Mouse (Mus musculus): Measurements from ENCODE around the gene Cdc37l1. TPM values are rescaled to one million over a fixed set of nuclear protein-coding genes. Genes with fewer than 3 reads are reported as not detected.
A peak's percentile ranks its signal among the peaks of the same experiment; 100 is the strongest.

Cdc37l1 gene
- polyA plus RNA-seq, 1 experiment from 2014 or later, result 29.7 TPM

- H3K4me3 ChIP-seq (replicated peaks), result no peak overlapping the region
- no peak overlapping the region for H3K27ac ChIP-seq
- no peak overlapping the region for H3K4me2 ChIP-seq (replicated peaks)
- ATAC-seq, result peak; percentile 37; the same call in 1 of the 2 replicates
- no peaks in the 10 kb centered on the region for H3K9me3 ChIP-seq
- H3K9ac ChIP-seq, result no peak overlapping the region
- H3K36me3 ChIP-seq, result no peaks in the 10 kb centered on the region
- 80% methylated on average over 12 of the region's 12 CpGs for WGBS
- peaks cover 7% of the 10 kb centered on the region; the same call in 1 of the 2 replicates for H3K4me1 ChIP-seq (replicated peaks)
- no peaks in the 10 kb centered on the region for H3K27me3 ChIP-seq (replicated peaks)
Measured at GRCm38 (mm10) chr19:29052786-29053185, 62.6 kb downstream of the Cdc37l1 start.

GRCm38 (mm10) chr19:29054594-29054993, 64.4 kb downstream of the Cdc37l1 start:
- Histone ChIP-seq H3K4me2 (replicated peaks) (no peak overlapping the region), H3K27ac (no peak overlapping the region), H3K4me3 (replicated peaks) (no peak overlapping the region), H3K36me3 (no peaks in the 10 kb centered on the region), H3K4me1 (replicated peaks) (0 out of 2 replicates have a peak, but pooled peaks cover 2% of the 10 kb centered on the region), H3K9ac (no peak overlapping the region), H3K27me3 (replicated peaks) (no peaks in the 10 kb centered on the region), H3K9me3 (no peaks in the 10 kb centered on the region)
- no peak for ATAC-seq
- WGBS, result 65% methylated on average over 6 of the region's 6 CpGs

- H3K4me2 ChIP-seq (replicated peaks), result no peak overlapping the region
Measured at GRCm38 (mm10) chr19:29055469-29055868, 65.3 kb downstream of the Cdc37l1 start.

GRCm38 (mm10) chr19:29058741-29059140, 68.6 kb downstream of the Cdc37l1 start:
- no peaks in the 10 kb centered on the region for H3K27me3 ChIP-seq (replicated peaks)
- H3K4me2 ChIP-seq (replicated peaks), result no peak overlapping the region
- H3K9ac ChIP-seq, result no peak overlapping the region
- no peak overlapping the region for H3K4me3 ChIP-seq (replicated peaks)
- no peaks in the 10 kb centered on the region for H3K9me3 ChIP-seq
- H3K27ac ChIP-seq, result no peak overlapping the region
- ATAC-seq, result no peak
- 70% methylated on average over 5 of the region's 5 CpGs for WGBS
- no peaks in the 10 kb centered on the region for H3K36me3 ChIP-seq
- H3K4me1 ChIP-seq (replicated peaks), result 0 out of 2 replicates have a peak, but pooled peaks cover 4% of the 10 kb centered on the region

More at GRCm38 (mm10) chr19:29055469-29055868, 65.3 kb downstream of the Cdc37l1 start:
- H3K27me3 ChIP-seq (replicated peaks), result no peaks in the 10 kb centered on the region
- 0 out of 2 replicates have a peak, but pooled peaks cover 5% of the 10 kb centered on the region for H3K4me1 ChIP-seq (replicated peaks)
- 89% methylated on average over 4 of the region's 4 CpGs for WGBS
- no peak for ATAC-seq
- no peak overlapping the region for H3K27ac ChIP-seq
- H3K9me3 ChIP-seq, result no peaks in the 10 kb centered on the region
- no peak overlapping the region for H3K9ac ChIP-seq
- H3K4me3 ChIP-seq (replicated peaks), result no peak overlapping the region
- no peaks in the 10 kb centered on the region for H3K36me3 ChIP-seq

GRCm38 (mm10) chr19:29059688-29060087, 69.5 kb downstream of the Cdc37l1 start:
- Histone ChIP-seq H3K4me2 (replicated peaks) (no peak overlapping the region), H3K4me1 (replicated peaks) (0 out of 2 replicates have a peak, but pooled peaks cover 7% of the 10 kb centered on the region), H3K9me3 (no peaks in the 10 kb centered on the region), H3K27me3 (replicated peaks) (no peaks in the 10 kb centered on the region), H3K4me3 (replicated peaks) (no peak overlapping the region), H3K36me3 (no peaks in the 10 kb centered on the region), H3K27ac (no peak overlapping the region), H3K9ac (no peak overlapping the region)
- 79% methylated on average over 2 of the region's 2 CpGs for WGBS
- no peak for ATAC-seq

DNA sequence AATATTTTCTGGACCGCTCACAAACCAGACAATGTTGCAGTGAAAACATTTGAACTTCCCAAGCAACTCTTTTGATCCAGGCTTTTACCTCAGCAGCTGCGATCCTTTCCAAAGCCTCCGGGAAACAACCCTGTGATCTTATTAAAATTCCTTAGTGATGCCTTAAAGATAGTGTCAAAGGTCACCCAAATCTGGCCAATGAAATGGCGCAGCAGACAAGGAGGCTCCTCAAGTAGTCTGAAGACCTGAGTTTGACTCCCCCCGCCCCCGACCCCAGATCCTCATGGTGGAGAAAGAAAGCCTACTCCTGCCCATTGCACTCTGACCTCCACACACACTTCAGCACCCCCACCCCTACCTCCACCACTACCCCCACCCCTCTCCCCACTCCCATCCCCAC, 70.1 kb downstream of the Cdc37l1 start:
- Histone ChIP-seq H3K4me2 (replicated peaks) (no peak overlapping the region), H3K9me3 (no peaks in the 10 kb centered on the region), H3K27me3 (replicated peaks) (no peaks in the 10 kb centered on the region), H3K4me3 (replicated peaks) (no peak overlapping the region), H3K27ac (no peak overlapping the region), H3K9ac (no peak overlapping the region), H3K4me1 (replicated peaks) (0 out of 2 replicates have a peak, but pooled peaks cover 7% of the 10 kb centered on the region), H3K36me3 (no peaks in the 10 kb centered on the region)
- no peak for ATAC-seq
- 34% methylated on average over 6 of the region's 6 CpGs for WGBS

DNA sequence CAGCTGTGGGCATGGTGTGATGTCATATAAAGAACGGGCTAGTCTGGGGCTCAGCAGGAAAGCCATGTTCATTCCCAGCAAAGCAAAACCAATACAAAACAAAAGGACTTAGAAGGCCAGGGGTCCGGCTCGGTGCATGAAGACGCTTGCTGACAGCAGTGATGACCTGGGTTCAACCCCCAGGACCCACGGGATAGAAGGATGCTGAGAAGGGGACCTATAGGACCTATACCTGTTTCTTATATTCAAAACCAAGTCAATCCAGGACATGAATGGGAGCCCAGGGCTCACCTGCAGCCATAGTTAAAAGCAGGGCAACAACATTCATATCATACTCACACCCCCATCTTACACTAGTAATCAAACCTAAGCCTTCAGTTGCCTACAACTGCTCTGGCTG, 72.9 kb downstream of the Cdc37l1 start:
- H3K27ac ChIP-seq, result no peak overlapping the region
- no peaks in the 10 kb centered on the region for H3K36me3 ChIP-seq
- no peaks in the 10 kb centered on the region for H3K9me3 ChIP-seq
- ATAC-seq, result no peak
- no peak overlapping the region for H3K9ac ChIP-seq
- H3K4me3 ChIP-seq (replicated peaks), result no peak overlapping the region
- H3K4me2 ChIP-seq (replicated peaks), result no peak overlapping the region
- peaks cover 13% of the 10 kb centered on the region; the same call in 1 of the 2 replicates for H3K4me1 ChIP-seq (replicated peaks)
- H3K27me3 ChIP-seq (replicated peaks), result no peaks in the 10 kb centered on the region
- 86% methylated on average over 5 of the region's 5 CpGs for WGBS

- Histone ChIP-seq H3K4me1 (replicated peaks) (peaks cover 13% of the 10 kb centered on the region; the same call in 1 of the 2 replicates), H3K9me3 (no peaks in the 10 kb centered on the region), H3K36me3 (no peaks in the 10 kb centered on the region), H3K27ac (no peak overlapping the region), H3K27me3 (replicated peaks) (no peaks in the 10 kb centered on the region), H3K4me3 (replicated peaks) (no peak overlapping the region), H3K4me2 (replicated peaks) (peak overlapping the region; percentile 45), H3K9ac (no peak overlapping the region)
- ATAC-seq, result peak; percentile 76
- WGBS, result 16% methylated on average over 18 of the region's 18 CpGs
Measured at GRCm38 (mm10) chr19:29063577-29064363, 73.6 kb downstream of the Cdc37l1 start.

- no peaks in the 10 kb centered on the region for H3K9me3 ChIP-seq
- 65% methylated on average over 9 of the region's 9 CpGs for WGBS
- H3K27ac ChIP-seq, result no peak overlapping the region
- no peaks in the 10 kb centered on the region for H3K27me3 ChIP-seq (replicated peaks)
- H3K4me1 ChIP-seq (replicated peaks), result peaks cover 19% of the 10 kb centered on the region
- H3K36me3 ChIP-seq, result no peaks in the 10 kb centered on the region
- ATAC-seq, result peak; percentile 61
- H3K9ac ChIP-seq, result no peak overlapping the region
- H3K4me3 ChIP-seq (replicated peaks), result no peak overlapping the region
- 0 out of 2 replicates have a peak overlapping the region, but pooled peaks have one; percentile 32 for H3K4me2 ChIP-seq (replicated peaks)
Measured at GRCm38 (mm10) chr19:29064451-29065102, 74.4 kb downstream of the Cdc37l1 start.

GRCm38 (mm10) chr19:29066981-29067471, 76.9 kb downstream of the Cdc37l1 start:
- WGBS, result 13% methylated on average over 11 of the region's 11 CpGs
- H3K27ac ChIP-seq, result peak overlapping the region; percentile 56
- no peaks in the 10 kb centered on the region for H3K36me3 ChIP-seq
- H3K4me2 ChIP-seq (replicated peaks), result peak overlapping the region; percentile 52
- no peaks in the 10 kb centered on the region for H3K27me3 ChIP-seq (replicated peaks)
- no peaks in the 10 kb centered on the region for H3K9me3 ChIP-seq
- peak; percentile 75 for ATAC-seq
- peaks cover 15% of the 10 kb centered on the region for H3K4me1 ChIP-seq (replicated peaks)
- peak overlapping the region; percentile 20 for H3K4me3 ChIP-seq (replicated peaks)
- peak overlapping the region; percentile 28; the same call in 1 of the 2 replicates for H3K9ac ChIP-seq

DNA sequence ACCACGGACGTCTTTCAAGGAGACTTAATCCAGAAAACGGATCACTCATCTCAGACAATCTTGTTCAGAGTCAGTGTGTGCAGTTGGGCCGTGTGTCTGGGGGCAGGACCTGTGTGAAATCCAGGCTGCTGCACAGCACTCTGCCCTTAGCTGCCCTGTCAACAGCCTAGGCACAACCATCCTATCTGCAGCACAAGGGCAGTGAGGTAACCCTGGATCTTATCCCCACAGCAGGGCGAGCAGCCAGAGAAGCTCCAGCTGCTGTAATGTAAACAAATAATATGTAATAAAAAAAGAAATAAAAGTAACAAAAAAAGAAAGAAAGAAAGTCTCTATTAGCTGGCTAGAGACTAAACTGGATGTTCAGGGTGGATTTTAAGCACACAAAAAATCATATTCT, 79.0 kb downstream of the Cdc37l1 start:
- Histone ChIP-seq H3K9me3 (no peaks in the 10 kb centered on the region), H3K27me3 (replicated peaks) (no peaks in the 10 kb centered on the region), H3K9ac (no peak overlapping the region), H3K4me2 (replicated peaks) (no peak overlapping the region), H3K4me1 (replicated peaks) (peaks cover 15% of the 10 kb centered on the region), H3K4me3 (replicated peaks) (no peak overlapping the region), H3K27ac (no peak overlapping the region), H3K36me3 (no peaks in the 10 kb centered on the region)
- WGBS, result 56% methylated on average over 5 of the region's 5 CpGs
- no peak for ATAC-seq

DNA sequence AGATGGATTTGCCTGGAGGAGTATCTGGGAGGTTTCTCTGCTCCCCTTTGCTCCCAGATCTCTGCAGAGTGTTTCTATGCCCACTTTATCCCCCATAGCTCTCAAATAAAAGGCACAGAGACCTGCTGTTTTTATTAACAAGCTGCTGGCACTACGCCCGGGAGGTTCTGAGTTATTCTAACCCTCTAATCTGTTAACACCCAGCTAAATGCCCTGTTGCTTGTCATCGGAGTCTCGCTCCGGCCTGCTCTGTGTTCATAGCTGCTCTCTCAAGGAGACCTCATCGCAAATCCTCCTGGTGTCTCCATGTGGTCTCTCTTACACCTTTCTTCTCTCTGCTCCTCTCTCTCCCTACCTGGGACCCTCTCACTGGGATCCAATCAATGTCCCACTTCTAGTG, 84.7 kb downstream of the Cdc37l1 start:
- Histone ChIP-seq H3K36me3 (no peaks in the 10 kb centered on the region), H3K4me3 (replicated peaks) (no peak overlapping the region), H3K4me1 (replicated peaks) (no peaks in the 10 kb centered on the region), H3K27ac (no peak overlapping the region), H3K9me3 (no peaks in the 10 kb centered on the region), H3K4me2 (replicated peaks) (no peak overlapping the region), H3K27me3 (replicated peaks) (no peaks in the 10 kb centered on the region), H3K9ac (no peak overlapping the region)
- no peak for ATAC-seq
- WGBS, result 67% methylated on average over 6 of the region's 6 CpGs

Data from intestine, embryonic 15.5 days (tissue).